Mouse (Mus musculus): ENCODE measurements around the gene Mylpf.
"Not testable (repeated sequence)": the region's sequence is repeated elsewhere in the genome, so short reads cannot be mapped to it uniquely, and the experiment has no call there.

The Mylpf gene

GRCm38 (mm10) chr7:127208553-127209438, at the start of gene Mylpf:
Mylpf (plus strand) TSS chr7:127208890.
- peak; percentile 90 to 96 for DNase-seq (ENCODE audit: low spot score in 2 of 2)

- no peak for DNase-seq (ENCODE audit: low spot score in 2 of 2)
Measured at GRCm38 (mm10) chr7:127162546-127162945, 46.1 kb upstream of the Mylpf start.

- DNase-seq (ENCODE audit: low spot score in 2 of 2): no peak
Measured at GRCm38 (mm10) chr7:127164002-127164401, 44.7 kb upstream of the Mylpf start.

- no peak for DNase-seq (ENCODE audit: low spot score in 2 of 2)
Measured at GRCm38 (mm10) chr7:127165607-127166493, 42.8 kb upstream of the Mylpf start.

GRCm38 (mm10) chr7:127166501-127166900, 42.2 kb upstream of the Mylpf start:
- DNase-seq (ENCODE audit: low spot score in 2 of 2): no peak

- no peak for DNase-seq (ENCODE audit: low spot score in 2 of 2)
Measured at GRCm38 (mm10) chr7:127176937-127177336, 31.8 kb upstream of the Mylpf start.

GRCm38 (mm10) chr7:127180783-127181182, 27.9 kb upstream of the Mylpf start:
- no peak for DNase-seq (ENCODE audit: low spot score in 2 of 2)

GRCm38 (mm10) chr7:127181724-127182123, 27.0 kb upstream of the Mylpf start:
- not testable (repeated sequence) for DNase-seq (ENCODE audit: low spot score in 2 of 2)

GRCm38 (mm10) chr7:127183345-127183744, 25.3 kb upstream of the Mylpf start:
- no peak for DNase-seq (ENCODE audit: low spot score in 2 of 2)

GRCm38 (mm10) chr7:127183828-127184227, 24.9 kb upstream of the Mylpf start:
- no peak for DNase-seq (ENCODE audit: low spot score in 2 of 2)

- DNase-seq (ENCODE audit: low spot score in 2 of 2): no peak
Measured at GRCm38 (mm10) chr7:127184720-127185119, 24.0 kb upstream of the Mylpf start.

- no peak for DNase-seq (ENCODE audit: low spot score in 2 of 2)
Measured at GRCm38 (mm10) chr7:127185601-127186000, 23.1 kb upstream of the Mylpf start.

- no peak for DNase-seq (ENCODE audit: low spot score in 2 of 2)
Measured at GRCm38 (mm10) chr7:127187351-127187750, 21.3 kb upstream of the Mylpf start.

- no peak for DNase-seq (ENCODE audit: low spot score in 2 of 2)
Measured at GRCm38 (mm10) chr7:127188305-127189276, 20.1 kb upstream of the Mylpf start.

- no peak for DNase-seq (ENCODE audit: low spot score in 2 of 2)
Measured at GRCm38 (mm10) chr7:127190672-127191071, 18.0 kb upstream of the Mylpf start.

GRCm38 (mm10) chr7:127192989-127193388, 15.7 kb upstream of the Mylpf start:
- no peak for DNase-seq (ENCODE audit: low spot score in 2 of 2)

GRCm38 (mm10) chr7:127194011-127194632, 14.6 kb upstream of the Mylpf start:
- DNase-seq (ENCODE audit: low spot score in 2 of 2): no peak

- no peak for DNase-seq (ENCODE audit: low spot score in 2 of 2)
Measured at GRCm38 (mm10) chr7:127194633-127195029, 14.1 kb upstream of the Mylpf start.

- peak; percentile 95 to 98 for DNase-seq (ENCODE audit: low spot score in 2 of 2)
Measured at GRCm38 (mm10) chr7:127195544-127196295, 13.0 kb upstream of the Mylpf start, which contains the start of gene Cd2bp2. Cd2bp2 (minus strand) TSS chr7:127196050.

- no peak for DNase-seq (ENCODE audit: low spot score in 2 of 2)
Measured at GRCm38 (mm10) chr7:127196484-127196883, 12.2 kb upstream of the Mylpf start.
